Mouse (Mus musculus) heart, embryonic 15.5 days (tissue): Measurements from ENCODE around the gene Nipa1. TPM values are rescaled to one million over a fixed set of nuclear protein-coding genes. Genes with fewer than 3 reads are reported as not detected.
A peak's percentile ranks its signal among the peaks of the same experiment; 100 is the strongest.

Experiments used
- ATAC-seq: fragments of 200-750 bp; cut with Nextera tagmentation; replicated peaks from 2 replicates; pipeline ENCODE4 v1.8.0; 2017; ENCODE audit warnings: low read depth, moderate TSS enrichment; ENCODE audit not compliant: insufficient number of reproducible peaks, insufficient read depth, low FRiP score
- H3K27ac ChIP-seq: fragments of 300-500 bp; sonication (generic); 2 replicates; pipeline ENCODE4 v1.5.1; 2015; ENCODE audit warnings: mild to moderate bottlenecking, inconsistent platforms
- H3K27me3 ChIP-seq: fragments of 300-500 bp; sonication (generic); 2 replicates; pipeline ENCODE4 v1.6.1; 2015; ENCODE audit warnings: inconsistent platforms
- H3K36me3 ChIP-seq: fragments of 300-500 bp; sonication (generic); 2 replicates; pipeline ENCODE4 v1.6.1; 2015; ENCODE audit warnings: mild to moderate bottlenecking, inconsistent platforms
- H3K4me1 ChIP-seq: fragments of 300-500 bp; sonication (generic); replicated peaks from 2 replicates; pipeline ENCODE4 v1.6.1; 2015; ENCODE audit warnings: inconsistent platforms
- H3K4me2 ChIP-seq: fragments of 300-500 bp; sonication (generic); 2 replicates; pipeline ENCODE4 v1.6.1; 2015; ENCODE audit warnings: inconsistent platforms, mild to moderate bottlenecking, moderate library complexity
- H3K4me3 ChIP-seq: fragments of 300-500 bp; sonication (generic); 2 replicates; pipeline ENCODE4 v1.5.1; 2015; ENCODE audit warnings: mild to moderate bottlenecking, inconsistent platforms
- H3K9ac ChIP-seq: fragments of 300-500 bp; sonication (generic); 2 replicates; pipeline ENCODE4 v1.6.1; 2015; ENCODE audit warnings: mild to moderate bottlenecking, inconsistent platforms
- H3K9me3 ChIP-seq: fragments of 300-500 bp; sonication (generic); replicated peaks from 2 replicates; pipeline ENCODE4 v1.6.1; 2016; ENCODE audit warnings: inconsistent platforms
- WGBS: fragments of 180-500 bp; shearing (Covaris S2); methylation state at CpG from one replicate; pipeline ENCODE4 v1.1.7; 2015; ENCODE audit warnings: mixed read lengths; 5-methylcytosine and 5-hydroxymethylcytosine counted together
- polyA plus RNA-seq: library from polyadenylated mRNA; unstranded; fragments of >200 nt; fragmentation: Nextera tagmentation; extraction: Ambion mirVana; gene quantifications from 2 replicates; pipeline ENCODE4 v1.2.1, GENCODE M21; 2015

The Nipa1 gene
- polyA plus RNA-seq, 1 experiment from 2014 or later: 4.1 TPM

DNA sequence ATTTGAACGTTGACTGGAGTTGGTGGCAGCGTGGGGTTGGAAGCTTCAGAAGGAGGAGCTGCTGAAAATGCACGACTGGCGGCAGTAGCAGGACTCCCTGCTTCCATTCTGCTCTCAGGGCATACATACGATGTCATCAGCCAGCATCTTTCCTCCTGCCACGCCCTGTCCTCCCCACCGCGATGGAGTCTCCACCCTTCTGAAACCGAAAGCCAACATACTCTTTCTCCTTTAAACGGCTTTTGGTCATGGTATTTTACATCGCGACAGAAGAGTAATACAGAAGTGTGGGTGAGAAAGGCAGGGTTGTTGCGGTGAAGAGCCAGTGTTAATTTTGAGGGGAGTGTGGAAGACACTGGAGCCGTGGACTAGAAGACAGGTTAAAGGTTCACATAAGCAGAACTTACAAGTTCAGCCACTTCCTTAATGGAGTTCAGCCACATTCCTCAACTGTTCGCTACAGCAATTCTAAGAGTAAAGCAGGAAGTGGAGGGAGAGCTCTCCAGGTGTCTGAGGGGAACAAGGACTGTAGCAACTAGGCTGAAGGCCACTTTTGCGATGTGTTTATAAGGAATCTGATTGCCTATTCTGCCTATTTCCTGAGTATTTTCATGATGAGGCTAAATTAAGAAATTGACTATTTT is 51.4 kb downstream of the Nipa1 start:
- Histone ChIP-seq H3K9me3 (no peaks in the 10 kb centered on the region), H3K4me3 (peak overlapping the region; percentile 39), H3K9ac (0 out of 2 replicates have a peak overlapping the region, but pooled peaks have one; percentile 12), H3K36me3 (no peaks in the 10 kb centered on the region), H3K27ac (no peak overlapping the region), H3K27me3 (no peaks in the 10 kb centered on the region), H3K4me1 (no peaks in the 10 kb centered on the region), H3K4me2 (peak overlapping the region; percentile 53)
- ATAC-seq: no peak
- WGBS: 31% methylated on average over 16 of the region's 16 CpGs

DNA sequence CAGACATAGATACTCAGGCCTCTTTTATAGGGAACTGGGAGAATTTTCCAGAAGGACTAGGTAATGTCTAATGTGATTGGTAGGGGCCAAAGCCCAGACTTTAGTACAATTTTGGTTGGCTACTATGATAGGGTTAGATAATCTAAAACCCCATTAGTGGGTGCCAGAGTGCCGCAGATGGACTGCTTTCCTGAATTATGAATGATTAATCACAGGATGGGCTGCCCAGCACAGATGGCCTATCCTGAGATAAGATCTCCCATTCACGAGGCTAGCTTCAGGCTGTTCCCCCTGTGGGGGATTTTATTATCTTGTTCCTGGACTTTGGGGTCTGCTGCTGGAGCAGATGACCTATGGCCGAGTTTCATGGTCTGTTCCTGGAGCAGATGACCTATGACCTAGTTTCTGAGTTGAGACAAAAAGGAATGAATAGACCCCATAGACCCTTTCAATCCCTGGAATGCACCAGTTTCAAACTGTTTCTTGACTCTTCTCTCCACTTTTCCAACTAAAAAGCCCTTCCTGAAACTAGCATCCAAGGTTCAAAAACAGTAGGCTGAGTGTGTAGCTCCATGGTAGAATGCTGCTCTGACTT is 52.8 kb downstream of the Nipa1 start:
- no peaks in the 10 kb centered on the region for H3K9me3 ChIP-seq
- no peaks in the 10 kb centered on the region for H3K27me3 ChIP-seq
- no peak overlapping the region for H3K4me3 ChIP-seq
- H3K27ac ChIP-seq: no peak overlapping the region
- no peak for ATAC-seq
- H3K4me1 ChIP-seq: peaks cover 5% of the 10 kb centered on the region; the same call in 1 of the 2 replicates
- H3K4me2 ChIP-seq: no peak overlapping the region
- H3K9ac ChIP-seq: no peak overlapping the region
- no peaks in the 10 kb centered on the region for H3K36me3 ChIP-seq
- 45% methylated on average over 3 of the region's 3 CpGs for WGBS

DNA sequence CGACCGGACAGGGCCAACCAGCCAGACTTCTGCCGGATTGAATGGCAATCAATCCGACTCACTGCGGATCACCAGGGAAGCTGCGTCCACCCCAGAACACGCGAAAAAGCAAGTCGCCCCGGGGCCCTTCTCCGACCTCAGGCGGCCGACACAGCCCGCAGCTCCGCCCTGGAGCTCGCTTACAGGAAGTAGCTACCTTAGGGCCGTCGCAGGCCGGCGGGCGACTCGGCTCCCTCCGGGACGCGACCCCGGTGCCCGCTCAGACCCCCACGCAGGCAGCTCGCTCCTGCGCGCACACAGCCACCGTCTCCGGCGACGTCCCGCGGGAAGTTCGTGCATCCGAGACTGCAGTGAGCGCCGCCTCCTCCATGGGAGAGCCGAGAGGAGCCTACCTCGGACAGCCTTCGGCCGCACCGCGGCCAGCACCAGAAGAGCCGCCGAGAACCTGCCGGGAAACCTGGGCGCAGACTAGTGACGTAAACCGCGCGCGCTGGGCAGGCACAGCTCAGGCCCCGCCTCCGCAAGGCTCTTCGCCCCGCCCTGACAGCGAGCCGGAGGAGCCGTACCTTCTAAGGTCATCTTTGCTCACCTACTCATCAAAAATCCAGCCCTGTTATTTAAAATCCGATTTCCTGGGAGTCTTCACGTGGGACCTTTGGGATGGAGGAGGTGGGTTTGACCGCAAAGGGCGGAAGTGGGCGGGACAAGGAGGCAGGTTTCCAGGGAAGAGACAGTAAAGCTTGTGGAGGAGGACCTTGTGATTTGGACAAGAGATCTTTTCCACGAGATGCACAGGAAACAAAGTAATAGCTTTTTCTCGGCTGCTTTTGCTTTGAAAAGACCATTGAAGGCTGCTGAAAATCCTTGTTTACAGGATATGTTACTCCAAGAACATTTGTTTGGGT is 57.5 kb downstream of the Nipa1 start, which contains the start of gene Nipa2:
Gene Nipa2, minus strand, starts transcription at position 473 of the 905 bp plus-strand sequence.
- Histone ChIP-seq H3K4me3 (peak within 1 kb of the TSS; percentile 100), H3K4me2 (peak within 1 kb of the TSS; percentile 79), H3K4me1 (peaks cover 10% of the 10 kb centered on the region), H3K36me3 (no peaks in the 10 kb centered on the region; the same call in 1 of the 2 replicates), H3K9me3 (no peaks in the 10 kb centered on the region), H3K27ac (peak within 1 kb of the TSS; percentile 95), H3K9ac (peak within 1 kb of the TSS; percentile 98), H3K27me3 (no peaks in the 10 kb centered on the region)
- peak; percentile 95 for ATAC-seq
- WGBS: under 1% methylated on average over 70 of the region's 70 CpGs

DNA sequence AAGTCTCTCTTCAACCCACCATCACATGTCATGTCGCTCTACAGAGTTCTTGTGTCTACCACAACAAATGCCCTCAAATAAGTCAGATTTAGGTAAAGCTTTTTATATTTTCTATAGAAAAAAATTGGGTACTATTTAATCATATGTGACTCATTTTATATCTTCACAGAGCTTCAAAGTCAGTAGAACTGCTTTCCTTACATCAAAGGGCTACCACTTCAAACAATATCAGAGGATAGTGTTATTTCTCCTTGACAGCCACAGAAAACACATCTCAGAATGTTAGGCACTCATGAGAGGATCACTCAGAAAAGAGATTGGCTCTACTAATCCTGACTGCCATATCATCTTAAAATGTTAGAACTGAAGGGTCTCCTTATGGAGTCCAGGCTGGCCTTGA is 59.2 kb downstream of the Nipa1 start:
- WGBS: 98% methylated on average over 1 of the region's 1 CpGs
- no peaks in the 10 kb centered on the region for H3K9me3 ChIP-seq
- no peaks in the 10 kb centered on the region for H3K27me3 ChIP-seq
- H3K27ac ChIP-seq: no peak overlapping the region
- H3K4me3 ChIP-seq: no peak overlapping the region
- no peaks in the 10 kb centered on the region; the same call in 1 of the 2 replicates for H3K36me3 ChIP-seq
- H3K4me2 ChIP-seq: no peak overlapping the region
- peaks cover 10% of the 10 kb centered on the region for H3K4me1 ChIP-seq
- H3K9ac ChIP-seq: no peak overlapping the region
- ATAC-seq: no peak

DNA sequence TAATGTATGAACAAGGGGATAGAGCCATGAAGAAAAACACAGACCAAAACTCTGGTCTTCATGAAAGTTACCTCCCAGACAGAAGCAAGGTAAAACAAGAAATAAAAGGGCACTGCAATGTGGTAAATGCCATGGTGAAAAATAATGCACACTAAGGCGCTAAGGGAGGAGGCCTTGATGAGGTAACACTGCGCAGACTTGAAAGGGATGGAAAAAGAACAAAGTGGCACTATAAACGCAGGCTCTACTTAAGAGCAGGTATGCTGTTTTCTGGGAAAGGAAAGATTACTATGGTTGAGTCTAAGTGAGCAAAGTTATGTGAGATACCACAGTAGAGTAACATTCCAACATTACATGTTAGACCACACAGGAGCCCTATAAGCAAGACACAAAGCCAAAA is 60.0 kb downstream of the Nipa1 start:
- Histone ChIP-seq H3K27me3 (no peaks in the 10 kb centered on the region), H3K36me3 (no peaks in the 10 kb centered on the region; the same call in 1 of the 2 replicates), H3K9me3 (no peaks in the 10 kb centered on the region), H3K4me2 (no peak overlapping the region), H3K9ac (no peak overlapping the region), H3K4me3 (no peak overlapping the region), H3K27ac (no peak overlapping the region), H3K4me1 (peaks cover 10% of the 10 kb centered on the region)
- WGBS: 93% methylated on average over 3 of the region's 3 CpGs
- no peak for ATAC-seq

DNA sequence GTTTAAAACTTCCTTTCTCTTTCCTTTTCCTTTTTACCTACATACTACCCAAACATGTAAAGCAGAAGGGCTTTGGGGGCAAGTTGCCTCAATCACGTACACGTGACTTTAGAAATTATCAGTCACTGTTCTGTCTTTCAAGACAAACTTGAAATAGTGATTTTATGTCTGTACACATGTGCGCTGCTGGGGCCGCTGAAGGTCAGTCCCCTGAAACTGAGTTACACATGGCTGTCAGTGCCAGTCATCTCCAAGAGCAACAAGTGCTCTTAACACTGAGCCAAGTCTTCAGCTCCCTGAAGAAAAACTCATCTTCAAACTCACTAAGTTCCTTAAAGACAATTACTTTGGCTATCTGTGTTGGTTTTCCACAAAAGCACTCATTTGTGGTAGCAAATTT is 61.8 kb downstream of the Nipa1 start:
- no peaks in the 10 kb centered on the region for H3K27me3 ChIP-seq
- WGBS: 90% methylated on average over 4 of the region's 4 CpGs
- no peak for ATAC-seq
- no peak overlapping the region for H3K4me3 ChIP-seq
- H3K9me3 ChIP-seq: no peaks in the 10 kb centered on the region
- no peak overlapping the region for H3K27ac ChIP-seq
- no peak overlapping the region for H3K9ac ChIP-seq
- no peaks in the 10 kb centered on the region; the same call in 1 of the 2 replicates for H3K36me3 ChIP-seq
- no peak overlapping the region for H3K4me2 ChIP-seq
- peaks cover 6% of the 10 kb centered on the region for H3K4me1 ChIP-seq

DNA sequence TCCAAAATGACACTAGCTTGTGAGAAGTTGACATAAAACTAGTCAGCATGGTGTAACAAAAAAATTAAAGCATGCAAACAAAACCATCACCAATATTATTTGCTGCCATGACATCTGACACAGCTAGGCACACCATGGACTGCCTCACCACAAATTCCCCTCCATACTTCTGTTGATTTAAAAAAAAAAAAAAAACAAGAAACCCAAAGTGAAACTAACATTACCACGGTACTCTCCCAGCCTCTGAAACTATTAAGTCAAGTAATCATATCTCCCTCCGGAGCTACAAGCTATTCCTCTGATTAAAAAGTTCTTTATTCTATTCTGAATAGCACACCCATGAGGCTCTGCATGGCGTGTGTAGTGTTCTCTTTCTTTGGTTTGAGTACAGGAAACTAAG is 62.6 kb downstream of the Nipa1 start:
- Histone ChIP-seq H3K27ac (no peak overlapping the region), H3K9ac (no peak overlapping the region), H3K4me3 (no peak overlapping the region), H3K9me3 (no peaks in the 10 kb centered on the region), H3K4me2 (no peak overlapping the region), H3K27me3 (no peaks in the 10 kb centered on the region), H3K4me1 (peaks cover 5% of the 10 kb centered on the region), H3K36me3 (no peaks in the 10 kb centered on the region; the same call in 1 of the 2 replicates)
- no peak for ATAC-seq
- WGBS: 84% methylated on average over 3 of the region's 3 CpGs

DNA sequence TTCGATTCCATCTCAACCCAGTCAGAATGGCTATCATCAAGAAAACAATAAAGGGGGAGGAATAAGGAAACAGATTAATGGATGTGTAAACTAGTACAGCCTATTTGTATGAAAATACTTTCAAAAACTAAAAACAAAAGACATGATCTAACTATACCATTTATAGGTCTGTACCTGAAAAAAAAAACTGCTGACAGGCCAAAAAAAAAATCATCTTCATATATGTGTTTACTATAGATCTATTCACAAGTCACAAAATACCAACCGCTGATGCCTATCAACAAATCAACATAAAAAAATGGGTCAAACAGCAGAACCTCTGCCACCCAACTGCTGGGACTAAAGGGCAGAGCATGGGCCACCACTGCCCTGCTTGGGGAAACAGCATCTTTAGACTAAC is 63.7 kb downstream of the Nipa1 start:
- Histone ChIP-seq H3K36me3 (no peaks in the 10 kb centered on the region; the same call in 1 of the 2 replicates), H3K9me3 (no peaks in the 10 kb centered on the region), H3K4me3 (no peak overlapping the region), H3K27me3 (no peaks in the 10 kb centered on the region), H3K4me2 (no peak overlapping the region), H3K9ac (no peak overlapping the region), H3K27ac (no peak overlapping the region), H3K4me1 (peaks cover 3% of the 10 kb centered on the region)
- no peak for ATAC-seq
- WGBS: 97% methylated on average over 2 of the region's 2 CpGs

DNA sequence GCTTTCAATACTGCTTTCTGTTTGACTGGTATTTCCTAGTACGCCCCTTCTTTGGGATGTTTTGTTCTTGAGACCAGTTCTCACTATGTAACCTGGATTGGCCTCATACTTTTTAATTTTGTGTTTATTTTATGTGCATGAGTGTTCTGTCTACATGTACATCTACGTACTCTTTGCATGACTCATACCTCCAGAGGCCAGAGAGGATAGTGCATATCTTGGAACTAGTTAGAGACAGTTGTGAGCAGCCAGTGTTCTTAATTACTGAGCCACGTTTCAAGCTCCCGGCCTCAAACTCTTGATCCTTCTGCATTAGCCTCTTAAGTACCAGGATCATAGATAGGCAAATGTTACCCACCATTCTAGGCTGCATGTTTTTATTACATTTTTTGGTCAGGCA is 81.4 kb downstream of the Nipa1 start:
- peaks cover 4% of the 10 kb centered on the region; the same call in 1 of the 2 replicates for H3K36me3 ChIP-seq
- no peak for ATAC-seq
- H3K9me3 ChIP-seq: no peaks in the 10 kb centered on the region
- H3K27me3 ChIP-seq: no peaks in the 10 kb centered on the region
- 88% methylated on average over 4 of the region's 4 CpGs for WGBS
- no peak overlapping the region for H3K4me2 ChIP-seq
- H3K4me1 ChIP-seq: no peaks in the 10 kb centered on the region
- no peak overlapping the region for H3K9ac ChIP-seq
- no peak overlapping the region for H3K4me3 ChIP-seq
- no peak overlapping the region for H3K27ac ChIP-seq

DNA sequence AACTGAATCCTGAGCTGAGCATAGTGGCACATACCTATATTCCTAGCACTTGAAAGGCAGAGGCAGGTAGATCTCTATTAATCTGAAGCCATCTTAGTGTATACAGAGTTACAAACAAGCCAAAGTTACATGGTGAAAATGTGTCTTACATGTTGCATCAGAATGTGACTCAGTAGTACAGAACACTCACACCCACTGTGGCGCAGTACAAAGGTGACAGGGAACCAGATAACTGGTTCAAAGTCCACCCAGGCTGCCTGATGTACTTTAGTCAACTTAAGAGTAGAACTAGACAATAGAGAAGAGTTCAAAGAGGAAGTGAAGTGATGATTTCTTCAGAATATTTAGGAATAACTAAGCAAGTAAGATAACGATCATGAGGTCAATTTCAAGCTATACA is 84.7 kb downstream of the Nipa1 start:
- H3K4me2 ChIP-seq: no peak overlapping the region
- H3K4me3 ChIP-seq: no peak overlapping the region
- H3K9ac ChIP-seq: no peak overlapping the region
- no peaks in the 10 kb centered on the region for H3K27me3 ChIP-seq
- peaks cover 20% of the 10 kb centered on the region for H3K36me3 ChIP-seq
- WGBS: 90% methylated on average over 2 of the region's 2 CpGs
- no peak overlapping the region for H3K27ac ChIP-seq
- no peak for ATAC-seq
- H3K4me1 ChIP-seq: no peaks in the 10 kb centered on the region
- no peaks in the 10 kb centered on the region for H3K9me3 ChIP-seq

DNA sequence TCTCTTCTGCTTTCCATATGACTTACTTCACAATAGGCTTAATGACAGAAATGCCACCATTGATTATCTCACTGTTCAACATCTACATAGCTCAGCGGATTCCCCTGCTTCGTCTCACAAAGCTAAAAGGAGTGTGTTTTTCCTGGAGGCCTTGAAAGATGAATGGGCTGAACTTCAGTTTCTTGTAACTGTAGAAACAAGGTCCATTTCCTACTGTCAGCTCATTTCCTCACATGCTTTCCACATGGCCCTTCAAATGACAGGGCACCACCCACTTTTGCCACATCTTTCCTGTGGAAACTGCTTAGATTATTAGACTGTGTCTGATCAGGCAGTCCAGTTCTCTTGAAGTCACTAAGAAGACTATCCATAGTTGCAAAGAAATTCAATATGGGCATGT is 91.1 kb downstream of the Nipa1 start:
- no peaks in the 10 kb centered on the region for H3K4me1 ChIP-seq
- no peaks in the 10 kb centered on the region for H3K27me3 ChIP-seq
- H3K9me3 ChIP-seq: no peaks in the 10 kb centered on the region
- H3K4me2 ChIP-seq: no peak overlapping the region
- WGBS: 77% methylated on average over 2 of the region's 2 CpGs
- no peak for ATAC-seq
- H3K4me3 ChIP-seq: no peak overlapping the region
- no peak overlapping the region for H3K27ac ChIP-seq
- H3K36me3 ChIP-seq: peaks cover 65% of the 10 kb centered on the region
- H3K9ac ChIP-seq: no peak overlapping the region
